Mouse (Mus musculus): ENCODE data around the gene Kif22. TPM values are rescaled to one million over a fixed set of nuclear protein-coding genes. Genes with fewer than 3 reads are reported as not detected.
"Not testable (repeated sequence)": the region's sequence is repeated elsewhere in the genome, so short reads cannot be mapped to it uniquely, and the experiment has no call there.

Kif22 gene
- polyA plus RNA-seq (2014; fragmentation: Nextera tagmentation; extraction: Ambion mirVana): 75.9 and 91.8 TPM in 2 replicates

DNA sequence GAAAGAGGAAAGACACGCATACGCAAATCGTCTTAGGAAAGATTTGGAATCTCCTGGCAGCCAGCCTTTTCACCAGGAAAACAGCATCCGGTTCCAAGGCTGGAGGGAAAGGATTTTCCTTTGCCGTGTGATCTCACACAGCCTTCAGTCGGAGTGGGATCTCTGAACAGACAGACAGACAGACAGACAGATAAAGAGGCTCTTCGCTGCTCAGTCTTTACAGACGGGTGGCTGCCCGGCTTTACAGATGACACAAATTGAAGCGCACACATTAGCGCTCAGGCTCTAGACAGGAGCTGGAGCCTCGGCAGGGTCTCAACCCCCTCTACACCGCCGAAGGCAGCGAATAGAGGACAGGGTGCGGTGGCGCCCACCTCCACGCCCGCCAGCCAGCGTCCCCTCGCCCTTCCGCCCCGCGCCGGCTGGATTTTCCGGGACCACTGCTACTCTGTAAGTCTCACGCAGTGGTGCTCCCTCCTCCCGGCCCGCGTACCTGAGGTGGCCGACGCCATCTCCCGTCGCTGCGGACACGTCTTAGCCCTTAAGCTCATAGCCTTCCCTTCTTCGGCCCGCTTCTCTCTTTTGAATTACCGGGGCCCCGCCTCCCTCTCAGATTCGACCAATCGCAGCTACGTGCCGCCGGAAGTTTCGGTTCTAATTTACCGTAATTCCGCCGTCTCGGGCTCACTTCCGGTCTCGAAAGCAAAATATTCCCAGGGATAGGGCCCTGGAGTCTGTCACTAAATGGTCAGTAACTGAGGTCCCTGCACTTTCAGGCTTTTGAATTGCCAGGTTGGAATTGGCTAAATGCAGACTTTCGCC is at the start of gene Kif22:
Kif22 (minus strand) TSS at position 621 of the 822 bp plus-strand sequence.
- Histone ChIP-seq H3K36me3 (ENCODE audit: control insufficient read depth, insufficient read depth, low read length) (0 out of 2 replicates have a peak, but pooled peaks cover 14% of the 10 kb centered on the region), H3K4me2 (ENCODE audit: low read length) (peak within 1 kb of the TSS; percentile 77), H3K9ac (ENCODE audit: low read length) (peak within 1 kb of the TSS; percentile 84), H3K4me3 (ENCODE audit: low read depth, low read length) (peak within 1 kb of the TSS; percentile 75), H3K4me1 (ENCODE audit: control insufficient read depth, insufficient read depth, low read length) (peaks cover 6% of the 10 kb centered on the region; the same call in 1 of the 2 replicates), H3K9me3 (replicated peaks; ENCODE audit: control insufficient read depth, low read length) (no peaks in the 10 kb centered on the region), H3K27me3 (replicated peaks; ENCODE audit: control insufficient read depth, insufficient read depth, low read length) (no peaks in the 10 kb centered on the region), H3K27ac (ENCODE audit: low read depth, low read length) (0 out of 2 replicates have a peak within 1 kb of the TSS, but pooled peaks have one; percentile 5)
- under 1% methylated on average over 52 of the region's 53 CpGs for WGBS
- peak; percentile 95 for DNase-seq (ENCODE audit: low spot score)
- peak; percentile 94 for ATAC-seq

DNA sequence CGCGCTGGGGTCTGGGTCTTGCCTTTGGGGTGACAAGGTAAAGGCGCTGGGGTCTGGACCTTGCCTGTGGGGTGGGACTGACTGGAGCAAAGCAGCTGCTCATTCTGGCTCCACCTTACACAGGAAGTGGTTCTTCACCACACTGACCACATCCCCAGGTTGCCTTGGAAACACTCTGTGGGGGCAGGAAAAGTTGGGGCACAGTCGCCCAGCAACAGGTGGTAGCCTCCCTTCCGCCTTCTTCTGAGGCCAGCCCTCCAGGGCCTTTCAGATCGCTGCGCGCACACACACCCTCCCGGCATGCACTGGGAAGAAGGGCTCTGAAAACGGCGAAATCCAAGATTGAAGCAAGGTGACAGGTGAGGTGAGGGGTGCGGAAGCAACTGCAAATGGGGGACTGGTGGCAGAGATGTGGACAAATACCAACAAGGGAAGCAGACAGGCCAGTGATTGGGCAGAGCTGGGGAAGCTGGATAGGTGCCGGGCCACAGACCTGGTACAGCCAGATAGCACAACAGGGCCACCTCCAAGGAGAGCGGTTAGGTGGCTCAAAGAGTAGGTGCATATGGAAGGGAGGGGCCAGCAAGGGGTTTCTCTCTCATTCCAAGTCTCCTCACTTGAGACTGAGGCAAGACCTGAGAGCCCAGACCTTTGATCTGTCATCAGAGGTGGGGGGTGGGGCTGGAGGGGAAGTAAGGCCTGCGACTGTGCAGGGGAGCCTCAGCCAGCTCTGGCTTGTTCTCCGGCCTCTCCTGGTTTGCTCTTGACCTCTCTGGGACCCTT is 49.0 kb upstream of the Kif22 start, which contains the start of gene AI467606:
AI467606 (plus strand) TSS at position 246 of the 783 bp plus-strand sequence.
- Histone ChIP-seq H3K27me3 (replicated peaks; ENCODE audit: control insufficient read depth, insufficient read depth, low read length) (no peaks in the 10 kb centered on the region), H3K4me2 (ENCODE audit: low read length) (no peak within 1 kb of the TSS), H3K36me3 (ENCODE audit: control insufficient read depth, insufficient read depth, low read length) (no peaks in the 10 kb centered on the region), H3K9me3 (replicated peaks; ENCODE audit: control insufficient read depth, low read length) (no peaks in the 10 kb centered on the region), H3K9ac (ENCODE audit: low read length) (no peak within 1 kb of the TSS), H3K27ac (ENCODE audit: low read depth, low read length) (no peak within 1 kb of the TSS), H3K4me3 (ENCODE audit: low read depth, low read length) (no peak within 1 kb of the TSS), H3K4me1 (ENCODE audit: control insufficient read depth, insufficient read depth, low read length) (no peaks in the 10 kb centered on the region)
- WGBS: 76% methylated on average over 16 of the region's 16 CpGs
- ATAC-seq: no peak
- no peak for DNase-seq (ENCODE audit: low spot score)

DNA sequence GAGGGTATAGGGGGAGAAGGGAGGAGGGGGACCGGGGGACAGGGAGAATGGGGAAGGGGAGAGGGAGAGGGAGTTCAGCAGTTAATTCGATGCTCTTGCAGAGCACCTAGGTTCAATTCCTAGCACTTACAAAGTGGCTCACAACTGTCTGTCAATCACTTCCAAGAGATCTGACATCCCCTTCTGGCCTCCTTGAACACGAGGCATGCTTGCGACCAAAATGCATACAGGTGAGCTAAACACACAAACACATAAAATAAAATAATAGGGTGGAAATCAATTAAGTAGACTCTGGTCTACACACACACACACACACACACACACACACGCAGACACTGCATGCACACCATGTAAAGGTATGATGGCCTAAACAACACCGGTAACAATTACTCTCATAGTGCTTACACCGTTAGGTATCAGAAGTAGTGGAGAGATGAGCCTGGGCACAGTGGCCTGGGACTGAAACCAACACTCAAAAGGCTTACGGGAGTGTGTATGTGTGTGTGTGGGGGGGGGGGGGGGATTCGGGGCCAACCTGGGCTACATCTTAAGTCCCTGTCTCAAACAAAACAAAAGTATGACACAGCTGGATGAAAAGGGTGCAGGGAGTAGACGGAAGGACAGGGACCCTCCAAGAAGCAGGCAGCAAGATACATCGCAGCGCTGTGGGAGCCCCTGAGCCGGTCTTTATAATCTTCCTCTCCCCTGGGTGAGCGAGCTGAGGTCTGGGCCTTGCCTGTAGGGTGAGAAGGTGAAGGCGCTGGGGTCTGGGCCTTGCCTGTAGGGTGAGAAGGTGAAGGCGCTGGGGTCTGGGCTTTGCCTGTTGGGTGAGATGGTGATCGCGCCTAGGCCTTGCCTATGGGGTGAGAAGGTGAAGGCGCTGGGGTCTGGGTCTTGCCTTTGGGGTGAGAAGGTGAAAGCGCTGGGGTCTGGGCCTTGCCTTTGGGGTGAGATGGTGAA is 48.2 kb upstream of the Kif22 start:
- H3K4me1 ChIP-seq (ENCODE audit: control insufficient read depth, insufficient read depth, low read length): no peaks in the 10 kb centered on the region
- WGBS: 89% methylated on average over 20 of the region's 20 CpGs
- H3K4me2 ChIP-seq (ENCODE audit: low read length): no peak overlapping the region
- H3K27me3 ChIP-seq (replicated peaks; ENCODE audit: control insufficient read depth, insufficient read depth, low read length): no peaks in the 10 kb centered on the region
- no peak overlapping the region for H3K4me3 ChIP-seq (ENCODE audit: low read depth, low read length)
- no peaks in the 10 kb centered on the region for H3K9me3 ChIP-seq (replicated peaks; ENCODE audit: control insufficient read depth, low read length)
- no peak overlapping the region for H3K9ac ChIP-seq (ENCODE audit: low read length)
- H3K36me3 ChIP-seq (ENCODE audit: control insufficient read depth, insufficient read depth, low read length): no peaks in the 10 kb centered on the region
- no peak for ATAC-seq
- H3K27ac ChIP-seq (ENCODE audit: low read depth, low read length): no peak overlapping the region
- DNase-seq (ENCODE audit: low spot score): no peak

- no peak overlapping the region for H3K27ac ChIP-seq (ENCODE audit: low read depth, low read length)
- no peaks in the 10 kb centered on the region for H3K4me1 ChIP-seq (ENCODE audit: control insufficient read depth, insufficient read depth, low read length)
- H3K36me3 ChIP-seq (ENCODE audit: control insufficient read depth, insufficient read depth, low read length): no peaks in the 10 kb centered on the region
- peak overlapping the region; percentile 36 for H3K4me2 ChIP-seq (ENCODE audit: low read length)
- H3K27me3 ChIP-seq (replicated peaks; ENCODE audit: control insufficient read depth, insufficient read depth, low read length): no peaks in the 10 kb centered on the region
- 20% methylated on average over 27 of the region's 27 CpGs for WGBS
- DNase-seq (ENCODE audit: low spot score) (no peak), ATAC-seq (no peak)
- H3K9ac ChIP-seq (ENCODE audit: low read length): no peak overlapping the region
- no peak overlapping the region for H3K4me3 ChIP-seq (ENCODE audit: low read depth, low read length)
- no peaks in the 10 kb centered on the region for H3K9me3 ChIP-seq (replicated peaks; ENCODE audit: control insufficient read depth, low read length)
Measured at GRCm38 (mm10) chr7:127088901-127089845, 46.9 kb upstream of the Kif22 start.

GRCm38 (mm10) chr7:127088083-127088482 is 45.8 kb upstream of the Kif22 start:
- Histone ChIP-seq H3K27ac (ENCODE audit: low read depth, low read length) (no peak overlapping the region), H3K36me3 (ENCODE audit: control insufficient read depth, insufficient read depth, low read length) (no peaks in the 10 kb centered on the region), H3K9me3 (replicated peaks; ENCODE audit: control insufficient read depth, low read length) (no peaks in the 10 kb centered on the region), H3K9ac (ENCODE audit: low read length) (no peak overlapping the region), H3K4me3 (ENCODE audit: low read depth, low read length) (no peak overlapping the region), H3K27me3 (replicated peaks; ENCODE audit: control insufficient read depth, insufficient read depth, low read length) (no peaks in the 10 kb centered on the region), H3K4me2 (ENCODE audit: low read length) (no peak overlapping the region), H3K4me1 (ENCODE audit: control insufficient read depth, insufficient read depth, low read length) (no peaks in the 10 kb centered on the region)
- DNase-seq (ENCODE audit: low spot score): no peak
- ATAC-seq: no peak
- 90% methylated on average over 3 of the region's 3 CpGs for WGBS

DNA sequence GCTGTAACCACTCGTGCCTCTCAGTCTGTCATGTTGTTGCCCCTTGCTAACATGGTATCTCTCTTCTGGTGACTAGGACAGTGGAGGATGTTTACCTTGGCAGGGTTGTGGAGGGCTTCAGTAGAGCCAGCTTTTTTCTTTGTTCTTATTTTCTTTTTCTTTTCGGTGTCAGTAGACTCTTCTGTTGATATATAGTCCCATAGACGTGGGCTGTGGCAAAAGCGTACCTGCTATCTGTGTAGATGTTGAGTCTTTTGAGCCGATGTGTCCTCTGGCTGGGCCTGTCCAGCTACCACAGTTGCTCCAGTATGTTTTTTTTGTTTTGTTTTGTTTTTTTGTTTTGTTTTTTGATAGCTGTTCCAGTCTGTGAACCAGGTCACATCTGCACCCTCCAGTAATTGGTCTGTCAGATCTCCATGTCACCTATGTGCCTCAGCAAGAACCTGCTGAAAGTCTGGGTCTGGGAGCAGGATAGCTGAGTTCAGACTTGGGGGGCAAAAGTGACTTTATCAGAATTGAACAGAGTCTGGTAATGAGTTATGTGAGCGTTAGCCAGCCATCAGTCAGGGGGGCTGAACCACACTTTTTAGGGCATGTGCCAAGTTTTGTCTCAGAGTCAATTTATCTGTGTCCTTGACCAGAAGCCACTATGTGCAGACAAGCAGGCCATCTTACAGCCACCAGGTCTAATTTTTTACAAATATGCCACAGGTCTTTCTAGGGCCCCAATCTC is 45.2 kb upstream of the Kif22 start, which contains the start of gene Zg16:
Zg16 (minus strand) TSS at position 51 of the 733 bp plus-strand sequence.
- H3K27me3 ChIP-seq (replicated peaks; ENCODE audit: control insufficient read depth, insufficient read depth, low read length); H3K4me2 ChIP-seq (ENCODE audit: low read length); H3K9me3 ChIP-seq (replicated peaks; ENCODE audit: control insufficient read depth, low read length); H3K9ac ChIP-seq (ENCODE audit: low read length); H3K4me1 ChIP-seq (ENCODE audit: control insufficient read depth, insufficient read depth, low read length); H3K4me3 ChIP-seq (ENCODE audit: low read depth, low read length); ATAC-seq; H3K27ac ChIP-seq (ENCODE audit: low read depth, low read length); H3K36me3 ChIP-seq (ENCODE audit: control insufficient read depth, insufficient read depth, low read length); DNase-seq (ENCODE audit: low spot score): not testable (repeated sequence)
- 81% methylated on average over 6 of the region's 6 CpGs for WGBS

DNA sequence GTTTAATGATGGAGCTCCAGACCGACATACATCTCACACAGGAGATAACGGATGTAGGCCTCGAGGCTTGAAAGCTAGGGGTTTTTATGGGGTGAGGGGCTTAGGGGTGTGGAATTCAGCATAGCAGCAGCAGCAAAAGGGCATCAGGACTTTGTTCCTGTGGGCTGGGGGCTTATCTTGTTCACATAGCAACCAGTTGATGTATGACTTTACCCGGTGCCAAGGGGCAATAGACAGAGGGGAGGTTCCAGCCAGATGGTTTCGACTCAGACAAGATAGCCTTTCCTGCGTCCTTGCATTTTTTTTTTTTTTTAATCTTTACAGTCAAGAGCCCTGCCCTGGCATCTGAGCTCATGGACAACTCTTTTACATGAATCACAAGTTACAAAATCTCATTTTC is 43.5 kb upstream of the Kif22 start:
- not testable (repeated sequence) for H3K4me3 ChIP-seq (ENCODE audit: low read depth, low read length); H3K9ac ChIP-seq (ENCODE audit: low read length); H3K4me1 ChIP-seq (ENCODE audit: control insufficient read depth, insufficient read depth, low read length); H3K27me3 ChIP-seq (replicated peaks; ENCODE audit: control insufficient read depth, insufficient read depth, low read length); H3K4me2 ChIP-seq (ENCODE audit: low read length); H3K27ac ChIP-seq (ENCODE audit: low read depth, low read length); ATAC-seq; H3K9me3 ChIP-seq (replicated peaks; ENCODE audit: control insufficient read depth, low read length); H3K36me3 ChIP-seq (ENCODE audit: control insufficient read depth, insufficient read depth, low read length); DNase-seq (ENCODE audit: low spot score)
- 80% methylated on average over 6 of the region's 6 CpGs for WGBS

Measured in forebrain, embryonic 14.5 days (tissue).